Mouse (Mus musculus) erythroblast, embryonic 14.5 days (primary cell): ENCODE measurements around the gene Tspan18.

Experiments used
- GATA1 ChIP-seq: IDR thresholded peaks from 2 replicates; pipeline ENCODE4 v1.6.1; 2012; ENCODE audit warnings: low read length, inconsistent platforms, mixed read lengths
- TAL1 ChIP-seq: IDR thresholded peaks from 3 replicates; pipeline ENCODE4 v1.6.1; 2012; ENCODE audit warnings: low read length, inconsistent platforms, mixed read lengths

DNA sequence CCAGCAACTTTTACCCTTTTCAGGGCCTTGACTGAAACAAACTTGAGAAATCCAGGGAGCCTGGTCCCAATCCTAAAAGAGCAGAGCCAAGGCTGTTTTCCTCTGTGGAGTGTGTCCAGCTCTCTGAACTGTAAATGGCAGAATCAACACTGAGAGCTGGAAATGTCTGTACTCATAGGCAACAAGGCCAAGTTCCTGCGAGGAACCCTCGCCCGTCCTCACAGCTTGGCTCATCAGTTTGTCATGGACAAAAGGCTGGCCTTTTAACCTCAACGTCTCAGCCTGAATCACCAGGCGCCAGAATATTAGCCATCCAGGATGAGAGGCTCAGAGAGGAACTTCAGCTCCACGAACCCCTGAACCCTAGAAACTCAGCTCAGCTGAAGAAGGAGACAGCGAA lies 14.7 kb downstream of the Tspan18 start:
- TF ChIP-seq GATA1 (no peak), TAL1 (no peak)
